Mouse (Mus musculus) lung, postnatal 0 days (tissue): ENCODE data around the gene Ppp1r1b.

Source experiments
- CTCF ChIP-seq: IDR thresholded peaks from 2 replicates; pipeline ENCODE4 v1.5.1; 2016; ENCODE audit warnings: antibody characterized with exemption, mild to moderate bottlenecking
- EP300 ChIP-seq: IDR thresholded peaks from 2 replicates; pipeline ENCODE4 v1.6.1; 2016; ENCODE audit warnings: antibody characterized with exemption, mild to moderate bottlenecking, control low read depth

GRCm38 (mm10) chr11:98322159-98322558, 26.0 kb upstream of the Ppp1r1b start:
- TF ChIP-seq CTCF (no peak), EP300 (no peak)
